Mouse (Mus musculus) liver, postnatal 0 days (tissue): Measurements from ENCODE around the gene Mgat4b. TPM values are rescaled to one million over a fixed set of nuclear protein-coding genes. Genes with fewer than 3 reads are reported as not detected.
"Not testable (repeated sequence)": the region's sequence is repeated elsewhere in the genome, so short reads cannot be mapped to it uniquely, and the experiment has no call there.

Source experiments
- ATAC-seq: fragments of 200-750 bp; cut with Nextera tagmentation; 2 replicates; pipeline ENCODE4 v1.8.0; 2017; ENCODE audit warnings: mild to moderate bottlenecking, moderate library complexity
- DNase-seq: peaks from one replicate; pipeline ENCODE4 v3.0.0-alpha.2; 2016
- H3K27ac ChIP-seq: fragments of 300-500 bp; sonication (generic); 2 replicates; pipeline ENCODE4 v1.5.1; 2014; ENCODE audit warnings: antibody characterized with exemption, moderate library complexity, mild to moderate bottlenecking, low read depth
- H3K27me3 ChIP-seq: fragments of 300-500 bp; sonication (generic); 2 replicates; pipeline ENCODE4 v1.6.1; 2014; ENCODE audit warnings: low read length, control low read depth, mixed read lengths; ENCODE audit not compliant: insufficient read depth
- H3K36me3 ChIP-seq: fragments of 300-500 bp; sonication (generic); replicated peaks from 2 replicates; pipeline ENCODE4 v1.6.1; 2014; ENCODE audit warnings: mild to moderate bottlenecking, control low read depth, low read length, moderate library complexity, mixed read lengths; ENCODE audit not compliant: insufficient read depth
- H3K4me1 ChIP-seq: fragments of 300-500 bp; sonication (generic); 2 replicates; pipeline ENCODE4 v1.6.1; 2014; ENCODE audit warnings: antibody characterized with exemption, mild to moderate bottlenecking, control low read depth; ENCODE audit not compliant: insufficient read depth
- H3K4me2 ChIP-seq: fragments of 300-500 bp; sonication (generic); 2 replicates; pipeline ENCODE4 v1.6.1; 2014; ENCODE audit warnings: low read depth, mild to moderate bottlenecking, low read length, moderate library complexity, mixed read lengths
- H3K4me3 ChIP-seq: fragments of 300-500 bp; sonication (generic); 2 replicates; pipeline ENCODE4 v1.5.1; 2014; ENCODE audit warnings: low read depth, low read length
- H3K9ac ChIP-seq: fragments of 300-500 bp; sonication (generic); replicated peaks from 2 replicates; pipeline ENCODE4 v1.6.1; 2014; ENCODE audit warnings: mild to moderate bottlenecking, moderate library complexity
- H3K9me3 ChIP-seq: fragments of 300-500 bp; sonication (generic); 2 replicates; pipeline ENCODE4 v1.6.1; 2016; ENCODE audit warnings: mild to moderate bottlenecking, control low read depth, low read length, mixed read lengths
- CTCF ChIP-seq: sonication (generic); IDR thresholded peaks from 2 replicates; pipeline ENCODE4 v1.5.1; 2016; ENCODE audit warnings: antibody characterized with exemption, low read depth
- EP300 ChIP-seq: IDR thresholded peaks from 2 replicates; pipeline ENCODE4 v1.6.1; 2016; ENCODE audit warnings: antibody characterized with exemption, low read depth, mild to moderate bottlenecking
- WGBS: fragments of 180-500 bp; shearing (Covaris S2); extraction: QIAGEN DNeasy Blood & Tissue Kit; methylation state at CpG from one replicate; pipeline ENCODE4 v1.1.7; 2014; ENCODE audit not compliant: insufficient replicate concordance; 5-methylcytosine and 5-hydroxymethylcytosine counted together
- polyA plus RNA-seq: library from polyadenylated mRNA; unstranded; fragments of >200 nt; fragmentation: Nextera tagmentation; extraction: Ambion mirVana; gene quantifications from 2 replicates; pipeline ENCODE4 v1.2.1, GENCODE M21; 2015

Mgat4b gene
- 17.2 and 18.6 TPM in 2 replicates for polyA plus RNA-seq

DNA sequence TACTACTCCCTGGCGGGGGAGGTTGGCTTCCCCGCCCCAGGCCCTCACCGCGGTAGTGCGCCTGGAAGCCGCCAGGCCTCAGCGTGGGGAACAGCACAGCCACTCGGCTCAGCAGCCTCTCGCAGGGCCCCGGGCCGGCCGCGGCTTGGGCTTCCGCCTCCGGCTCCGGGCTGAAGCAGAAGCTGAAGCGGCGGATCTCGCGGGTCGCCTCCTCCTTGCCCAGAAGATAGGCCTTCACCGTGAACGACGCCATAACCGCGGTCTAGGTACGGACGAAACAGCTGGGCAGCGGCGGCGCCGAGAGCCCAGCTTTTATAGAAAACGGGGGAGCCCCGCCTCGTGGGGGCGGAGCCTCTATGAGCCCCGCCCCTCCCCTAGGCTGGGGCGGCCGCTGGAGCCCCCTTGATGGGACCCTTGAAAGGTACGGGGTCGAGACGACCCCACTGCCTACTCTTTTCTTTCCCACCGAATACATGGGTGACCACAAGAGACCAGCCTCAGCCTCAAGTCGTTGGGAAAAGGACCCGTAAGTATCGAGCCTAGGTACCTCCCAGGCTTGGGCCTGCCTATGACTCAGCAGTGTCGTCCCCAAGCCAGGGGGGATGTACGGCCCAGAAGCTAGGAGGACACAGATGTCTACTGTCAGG is at the start of gene Mgat4b, which contains the start of gene Sqstm1:
TSS of gene Mgat4b (plus strand) at position 386 of the 647 bp plus-strand sequence.
TSS of gene Sqstm1 (minus strand) at position 323 of the 647 bp plus-strand sequence.
- H3K27me3 ChIP-seq = no peaks in the 10 kb centered on the region
- under 1% methylated on average over 46 of the region's 48 CpGs for WGBS
- DNase-seq = peak; percentile 86
- H3K9me3 ChIP-seq = no peaks in the 10 kb centered on the region
- H3K27ac ChIP-seq = peak within 1 kb of the TSS; percentile 99
- H3K4me3 ChIP-seq = peak within 1 kb of the TSS; percentile 87
- H3K9ac ChIP-seq = peak within 1 kb of the TSS; percentile 97
- peak; percentile 27; the same call in 1 of the 2 replicates for TF ChIP-seq EP300
- peak; percentile 22; the same call in 1 of the 2 replicates for TF ChIP-seq CTCF
- peaks cover 47% of the 10 kb centered on the region for H3K4me1 ChIP-seq
- peak within 1 kb of the TSS; percentile 70 for H3K4me2 ChIP-seq
- peaks cover 31% of the 10 kb centered on the region for H3K36me3 ChIP-seq
- ATAC-seq = peak; percentile 63

DNA sequence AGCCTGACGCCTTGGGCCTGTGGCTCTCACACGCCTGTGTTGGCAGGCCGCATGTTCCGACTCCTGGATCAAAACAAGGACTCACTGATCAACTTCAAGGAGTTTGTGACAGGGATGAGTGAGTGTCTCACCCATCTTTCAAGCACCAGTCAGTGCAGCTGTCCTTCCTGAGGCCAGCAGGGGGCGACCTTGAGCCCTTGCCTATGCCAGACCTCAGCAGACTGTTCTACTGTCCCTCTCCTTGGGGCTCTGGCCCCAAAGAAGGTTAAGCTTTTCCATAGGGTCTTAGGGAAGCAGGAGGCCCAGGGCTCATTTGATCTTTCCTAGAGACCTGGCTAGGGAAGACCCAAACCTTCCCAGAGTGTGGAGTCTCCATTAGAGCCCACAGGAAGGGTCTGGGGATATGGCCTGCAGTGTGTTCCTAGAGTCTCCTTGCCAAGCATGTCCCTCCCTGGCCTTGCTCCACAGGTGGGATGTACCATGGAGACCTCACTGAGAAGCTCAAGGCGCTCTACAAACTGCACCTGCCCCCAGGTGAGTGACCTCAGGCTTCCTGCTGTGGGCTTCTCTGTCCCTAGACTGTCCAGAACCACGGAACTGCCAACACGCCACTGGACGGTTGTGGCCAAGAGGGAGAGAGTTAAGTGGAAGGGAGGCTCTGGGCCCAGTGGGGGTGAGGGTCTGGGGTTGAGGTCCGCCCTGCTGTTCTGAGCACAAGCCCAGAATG is 48.9 kb upstream of the Mgat4b start:
- Histone ChIP-seq H3K4me2 (peak overlapping the region; percentile 13), H3K9me3 (no peaks in the 10 kb centered on the region), H3K27me3 (no peaks in the 10 kb centered on the region), H3K4me1 (peaks cover 19% of the 10 kb centered on the region), H3K9ac (no peak overlapping the region), H3K36me3 (peaks cover 30% of the 10 kb centered on the region), H3K27ac (peak overlapping the region; percentile 72), H3K4me3 (no peak overlapping the region)
- WGBS = 53% methylated on average over 10 of the region's 10 CpGs
- DNase-seq (peak; percentile 86), ATAC-seq (peak; percentile 63)
- TF ChIP-seq EP300 (no peak), CTCF (peak; percentile 99)

DNA sequence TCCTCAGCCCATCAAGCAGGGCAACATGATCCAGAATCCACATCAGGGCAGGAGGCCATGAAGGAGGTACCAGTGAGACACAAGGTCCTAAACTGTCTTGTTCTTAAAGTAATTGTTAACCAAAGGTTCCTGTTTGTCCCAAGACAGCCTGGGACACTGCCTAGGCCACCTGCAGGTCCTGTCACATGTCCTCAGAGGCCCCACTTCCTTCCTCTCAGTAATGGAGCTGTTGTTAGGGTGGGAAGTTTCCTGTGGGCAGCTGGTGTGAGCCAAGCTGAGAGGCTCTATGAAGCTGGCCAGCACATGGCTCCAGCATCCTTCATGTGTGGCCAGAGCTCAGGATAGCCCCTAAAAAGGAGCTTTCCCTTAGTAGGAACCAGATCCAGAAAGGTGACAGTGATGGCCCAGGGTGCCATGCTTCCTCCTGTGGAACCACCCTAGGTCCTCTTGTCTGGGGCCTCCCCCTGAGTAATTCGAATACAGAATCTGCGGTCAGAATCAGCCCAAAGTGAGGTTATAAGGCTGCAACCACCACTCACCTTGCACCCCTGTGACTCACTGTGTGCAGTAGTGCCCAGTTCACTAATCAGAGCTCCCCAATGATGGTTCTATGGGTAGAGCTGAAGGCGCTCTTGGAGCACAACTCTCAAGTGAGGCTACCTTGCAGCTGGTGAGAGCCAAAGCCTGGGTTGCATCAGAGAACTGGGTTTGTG is 48.2 kb upstream of the Mgat4b start:
- peak; percentile 40 for ATAC-seq
- H3K4me3 ChIP-seq = no peak overlapping the region
- WGBS = 83% methylated on average over 3 of the region's 3 CpGs

DNA sequence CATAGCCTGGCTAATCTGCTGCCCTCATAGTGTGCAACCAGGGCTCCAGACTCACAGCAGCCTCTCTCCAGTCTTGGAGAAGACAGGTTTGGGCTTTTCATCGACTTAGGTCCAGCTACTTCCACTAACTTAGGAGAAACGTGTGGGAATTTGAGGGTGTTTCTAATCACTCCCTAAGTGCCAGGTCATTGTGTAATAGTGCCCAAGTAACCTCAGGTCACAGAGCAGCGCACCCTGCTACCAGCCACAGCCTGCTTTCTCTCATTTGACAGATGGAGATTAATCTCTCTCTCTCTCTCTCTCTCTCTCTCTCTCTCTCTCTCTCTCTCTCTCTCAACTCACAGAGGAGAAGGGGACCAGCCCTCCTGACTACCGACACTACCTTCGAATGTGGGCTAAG is 42.3 kb upstream of the Mgat4b start:
- no peak overlapping the region for H3K27ac ChIP-seq

More for the DNA sequence above, 48.2 kb upstream of the Mgat4b start:
- no peaks in the 10 kb centered on the region for H3K9me3 ChIP-seq
- H3K36me3 ChIP-seq = peaks cover 23% of the 10 kb centered on the region
- TF ChIP-seq EP300 = no peak
- TF ChIP-seq CTCF = no peak
- peaks cover 19% of the 10 kb centered on the region for H3K4me1 ChIP-seq
- no peak for DNase-seq
- H3K27ac ChIP-seq = peak overlapping the region; percentile 72
- H3K4me2 ChIP-seq = peak overlapping the region; percentile 13
- no peak overlapping the region for H3K9ac ChIP-seq
- H3K27me3 ChIP-seq = no peaks in the 10 kb centered on the region

DNA sequence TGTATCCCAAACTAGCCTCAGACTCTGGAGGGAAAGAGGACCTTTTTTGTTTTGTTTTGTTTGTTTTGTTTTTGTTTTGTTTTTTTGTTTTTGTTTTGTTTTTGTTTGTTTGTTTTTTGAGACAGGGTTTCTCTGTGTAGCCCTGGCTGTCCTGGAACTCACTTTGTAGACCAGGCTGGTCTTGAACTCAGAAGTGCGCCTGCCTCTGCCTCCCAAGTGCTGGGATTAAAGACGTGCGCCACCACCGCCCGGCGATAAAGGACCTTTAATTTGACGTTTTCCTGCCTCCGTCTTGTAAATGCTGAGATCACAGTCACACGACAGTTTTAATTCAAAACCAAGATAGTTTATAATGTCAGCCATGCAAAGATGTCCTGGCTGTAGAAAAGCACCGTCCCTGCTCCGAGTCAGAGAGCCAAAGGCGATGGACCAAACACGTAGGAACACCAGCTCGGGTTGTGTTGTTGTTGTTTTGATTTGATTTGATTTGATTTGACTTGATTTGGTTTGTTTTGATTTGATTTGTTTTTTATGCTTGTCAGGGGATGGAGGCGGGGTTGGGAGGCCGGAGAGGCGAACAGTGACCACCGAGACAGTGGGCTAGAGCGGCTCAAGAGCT is 36.5 kb upstream of the Mgat4b start, which contains the start of gene Mrnip:
TSS of gene Mrnip (plus strand) at position 334 of the 619 bp plus-strand sequence.
- H3K27ac ChIP-seq = peak within 1 kb of the TSS; percentile 77
- WGBS = 6% methylated on average over 19 of the region's 19 CpGs

More for the DNA sequence above, 42.3 kb upstream of the Mgat4b start:
- no peak for DNase-seq
- Histone ChIP-seq H3K9me3 (no peaks in the 10 kb centered on the region), H3K36me3 (peaks cover 34% of the 10 kb centered on the region), H3K4me1 (no peaks in the 10 kb centered on the region), H3K27me3 (no peaks in the 10 kb centered on the region), H3K4me3 (no peak overlapping the region), H3K9ac (no peak overlapping the region), H3K4me2 (no peak overlapping the region)
- no peak for ATAC-seq
- WGBS = 75% methylated on average over 5 of the region's 5 CpGs
- no peak for TF ChIP-seq EP300
- no peak for TF ChIP-seq CTCF

More for the DNA sequence above, 36.5 kb upstream of the Mgat4b start, which contains the start of gene Mrnip:
- H3K9me3 ChIP-seq, DNase-seq, H3K27me3 ChIP-seq: not testable (repeated sequence)
- TF ChIP-seq EP300 = peak; percentile 51; the same call in 1 of the 2 replicates
- Histone ChIP-seq H3K9ac (peak within 1 kb of the TSS; percentile 80), H3K4me3 (peak within 1 kb of the TSS; percentile 78), H3K4me2 (peak within 1 kb of the TSS; percentile 94), H3K4me1 (peaks cover 28% of the 10 kb centered on the region), H3K36me3 (peaks cover 14% of the 10 kb centered on the region)
- peak; percentile 7; the same call in 1 of the 2 replicates for ATAC-seq
